Mouse (Mus musculus): ENCODE data around the gene Slk.
"Not testable (repeated sequence)": the region's sequence is repeated elsewhere in the genome, so short reads cannot be mapped to it uniquely, and the experiment has no call there.

The Slk gene

GRCm38 (mm10) chr19:47571981-47572380, 7.5 kb upstream of the Slk start:
- not testable (repeated sequence) for DNase-seq

GRCm38 (mm10) chr19:47573718-47574117, 5.8 kb upstream of the Slk start:
- DNase-seq: no peak

DNA sequence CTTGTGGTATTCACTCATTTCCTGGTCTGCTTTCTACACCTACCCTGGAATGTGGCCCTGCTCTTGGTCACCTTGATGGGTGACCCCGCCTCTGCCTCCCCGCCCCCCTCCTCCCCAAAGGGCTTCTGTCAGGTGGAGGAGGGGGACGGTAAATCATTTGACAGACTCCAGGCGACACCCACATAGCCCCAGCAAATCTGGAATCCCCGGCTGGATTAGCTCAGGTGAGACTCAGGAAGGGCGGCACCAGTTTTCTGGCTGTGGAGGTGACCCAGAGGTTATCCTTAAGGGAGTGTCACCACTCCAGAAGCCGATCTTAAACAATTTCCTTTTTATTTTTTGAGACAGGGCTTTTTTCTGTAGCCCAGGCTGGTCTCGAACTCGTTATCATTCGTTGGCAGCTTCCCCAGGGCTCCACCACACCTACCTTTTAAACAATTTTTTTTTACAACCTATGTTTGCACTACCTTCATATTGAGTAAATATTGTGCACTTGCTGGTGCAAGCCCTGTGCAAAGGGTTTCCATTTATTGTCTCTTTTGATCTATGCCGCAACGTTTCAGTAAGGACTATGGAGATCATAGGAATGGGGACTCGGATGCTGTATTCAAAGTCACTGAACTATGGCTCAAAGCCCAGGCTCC, 775 bp upstream of the Slk start:
- DNase-seq: peak; percentile 8 to 15

DNA sequence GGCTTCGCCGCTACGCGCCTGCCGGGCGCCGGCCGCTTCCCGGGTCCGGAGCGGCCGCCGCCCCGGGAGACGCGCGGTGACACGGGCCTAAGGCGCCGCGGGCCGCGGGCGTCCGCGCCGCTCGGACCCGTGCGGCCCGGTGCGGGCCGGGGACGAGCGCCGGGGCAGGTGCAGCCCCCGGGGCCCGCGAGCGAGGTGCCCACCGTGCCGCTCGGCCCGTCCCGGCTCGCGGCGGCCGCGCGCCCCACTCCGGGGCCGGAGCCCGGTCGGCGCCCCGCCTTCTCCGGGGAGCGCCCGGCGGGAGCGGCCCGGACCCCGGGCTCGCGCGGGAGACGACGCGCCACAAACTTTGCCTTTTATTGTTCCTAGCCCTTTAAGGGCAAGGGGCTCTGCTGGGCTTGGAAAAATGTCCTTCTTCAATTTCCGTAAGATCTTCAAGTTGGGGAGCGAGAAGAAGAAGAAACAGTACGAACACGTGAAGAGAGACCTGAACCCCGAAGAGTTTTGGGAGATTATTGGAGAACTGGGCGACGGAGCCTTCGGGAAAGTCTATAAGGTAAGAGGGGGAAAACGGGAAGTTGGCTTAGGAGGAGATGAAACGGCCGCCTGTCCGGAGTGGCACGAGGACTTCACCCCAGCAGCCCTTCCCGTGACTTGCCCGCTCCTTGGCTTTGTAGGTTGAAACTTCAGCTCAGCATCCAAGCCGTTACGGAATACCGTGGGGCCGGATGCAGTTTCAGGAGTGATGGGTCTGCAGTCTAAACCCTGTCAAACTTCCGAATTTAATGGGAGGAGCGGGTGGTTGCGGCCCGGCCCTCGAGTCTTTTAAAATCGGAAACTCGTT, 532 bp downstream of the Slk start:
- DNase-seq: peak; percentile 15 to 23

DNA sequence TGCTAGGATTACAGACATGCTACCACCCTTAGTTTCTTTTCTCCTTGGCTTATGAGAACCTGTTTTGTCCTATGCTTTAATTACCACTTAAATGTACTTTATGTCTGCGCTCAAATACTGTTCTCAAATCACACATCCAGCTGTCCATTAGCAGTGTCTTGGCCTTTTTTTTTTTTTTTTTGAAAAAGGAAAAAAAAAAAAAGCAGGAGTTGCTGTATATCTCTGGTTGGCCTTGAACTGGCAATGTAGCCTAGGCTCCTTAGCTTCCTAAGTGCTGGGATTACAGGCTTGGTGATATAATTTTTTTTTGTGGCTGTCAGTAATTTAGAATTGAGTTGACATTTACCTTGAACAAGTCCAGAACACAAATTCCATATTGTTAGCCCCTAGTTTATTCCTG, 6.3 kb downstream of the Slk start:
- no peak for DNase-seq

DNA sequence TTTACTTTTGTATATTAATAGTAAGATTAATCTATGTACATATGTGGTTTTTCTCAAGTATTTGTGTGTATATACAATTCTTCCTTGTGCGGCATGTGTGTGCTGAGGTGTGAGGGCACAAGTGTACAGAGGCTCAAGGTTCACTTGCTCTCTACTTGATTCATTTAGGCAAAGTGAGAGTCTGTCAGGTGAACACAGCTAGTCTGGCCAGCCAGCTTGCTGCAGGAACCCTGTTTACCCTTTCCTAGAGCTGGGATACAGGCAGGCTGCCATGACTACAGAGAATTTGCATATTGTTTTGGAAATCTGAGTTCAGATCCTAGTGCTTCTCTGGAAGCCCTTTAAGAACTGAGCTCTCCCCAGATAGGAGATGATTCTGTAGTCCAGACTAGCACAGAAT, 7.5 kb downstream of the Slk start:
- DNase-seq: no peak

GRCm38 (mm10) chr19:47608513-47608912, 29.0 kb downstream of the Slk start:
- DNase-seq: no peak

GRCm38 (mm10) chr19:47613442-47613841, 34.0 kb downstream of the Slk start:
- no peak for DNase-seq

GRCm38 (mm10) chr19:47621478-47621877, 42.0 kb downstream of the Slk start:
- no peak for DNase-seq

DNA sequence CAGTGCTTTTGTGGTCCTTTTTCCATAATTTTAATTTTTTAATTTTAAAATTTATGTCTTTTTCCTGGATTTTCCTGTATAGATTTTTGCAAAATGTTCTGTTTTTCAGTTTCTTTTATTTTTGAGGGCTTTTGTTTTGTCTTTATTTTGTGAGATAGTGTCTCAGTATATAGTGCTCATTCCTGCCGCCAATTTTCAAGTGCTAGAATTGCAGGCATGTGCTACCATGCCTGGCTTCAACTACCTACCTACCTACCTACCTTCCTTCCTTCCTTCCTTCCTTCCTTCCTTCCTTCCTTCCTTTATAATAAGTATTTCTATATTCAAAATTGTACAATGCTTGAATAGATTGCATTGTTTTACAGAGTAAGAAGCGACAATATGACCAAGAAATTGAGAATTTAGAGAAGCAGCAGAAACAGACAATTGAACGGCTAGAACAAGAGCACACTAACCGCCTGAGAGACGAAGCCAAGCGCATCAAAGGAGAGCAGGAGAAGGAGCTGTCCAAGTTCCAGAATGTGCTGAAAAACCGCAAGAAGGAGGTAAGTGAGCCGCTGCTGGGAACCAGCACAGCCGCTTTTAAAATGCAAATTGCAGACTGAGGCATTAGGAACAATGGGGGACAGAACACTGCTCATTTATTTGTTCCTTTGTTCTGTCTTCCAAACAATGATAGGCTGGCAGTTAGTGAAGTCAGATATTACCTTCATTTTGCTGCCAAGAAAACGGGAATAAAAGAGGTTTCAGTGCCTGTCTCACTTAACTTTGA, 45.6 kb downstream of the Slk start:
- no peak for DNase-seq

- DNase-seq: no peak
Measured at GRCm38 (mm10) chr19:47627450-47627849, 48.0 kb downstream of the Slk start.

- no peak for DNase-seq
Measured at GRCm38 (mm10) chr19:47629068-47629467, 49.6 kb downstream of the Slk start.

DNA sequence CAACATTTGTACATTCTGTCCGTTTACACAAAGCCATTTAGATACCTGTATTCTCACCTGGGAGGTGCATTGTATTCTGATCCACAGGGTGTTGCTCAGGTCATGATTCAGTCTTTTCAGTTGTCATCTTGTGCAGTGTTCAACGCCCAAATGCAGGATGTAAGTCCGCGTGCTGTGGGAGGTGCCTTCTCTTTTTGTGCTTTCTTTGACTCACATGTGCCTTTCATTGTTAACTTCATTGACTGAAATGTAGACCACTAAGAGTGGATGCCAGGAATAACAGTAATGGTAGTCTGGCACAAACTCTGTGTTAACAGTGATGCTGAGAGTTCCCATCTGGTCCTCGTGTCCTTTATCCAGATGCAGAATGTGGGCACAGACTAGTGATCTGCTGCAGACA, 50.9 kb downstream of the Slk start:
- no peak for DNase-seq

- DNase-seq: no peak
Measured at GRCm38 (mm10) chr19:47631799-47632198, 52.3 kb downstream of the Slk start.

DNA sequence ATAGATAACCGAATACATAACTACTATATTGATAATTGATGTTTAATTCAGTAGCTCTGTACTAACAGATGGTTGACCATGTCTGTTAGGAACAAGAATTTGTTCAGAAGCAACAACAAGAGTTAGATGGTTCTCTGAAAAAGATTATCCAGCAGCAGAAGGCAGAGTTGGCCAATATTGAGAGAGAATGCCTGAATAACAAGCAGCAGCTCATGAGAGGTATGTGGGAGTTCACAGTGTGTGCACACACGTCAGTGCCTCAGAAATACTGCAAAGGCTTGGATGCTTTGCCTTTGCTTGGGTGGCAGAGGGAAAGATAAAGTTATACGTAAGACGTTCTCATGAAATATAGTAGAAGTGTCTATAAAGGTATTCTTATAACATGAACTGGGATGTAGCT, 55.9 kb downstream of the Slk start:
- DNase-seq: no peak

GRCm38 (mm10) chr19:47643910-47644309, 64.4 kb downstream of the Slk start:
- DNase-seq: no peak

DNA sequence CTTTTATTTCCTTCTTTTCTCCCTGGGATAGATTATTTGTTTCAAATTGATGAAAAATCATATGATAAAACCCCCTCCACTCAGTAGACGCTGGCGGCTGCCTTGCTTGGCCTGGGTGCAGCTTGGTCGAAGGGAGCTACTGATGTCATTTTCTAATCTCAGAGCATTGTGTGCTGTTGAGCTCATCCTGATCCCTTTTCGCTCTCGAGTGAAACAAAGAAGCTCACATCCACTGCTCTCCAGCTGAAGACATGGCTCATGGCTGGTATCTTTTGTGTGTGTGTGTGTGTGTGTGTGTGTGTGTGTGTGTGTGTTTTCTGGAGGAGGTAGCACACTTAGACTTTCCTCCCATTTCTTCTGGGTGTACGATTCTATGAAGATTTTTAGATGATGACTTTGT, 66.1 kb downstream of the Slk start:
- DNase-seq: no peak

- DNase-seq: no peak
Measured at GRCm38 (mm10) chr19:47646508-47647120, 67.1 kb downstream of the Slk start.

DNA sequence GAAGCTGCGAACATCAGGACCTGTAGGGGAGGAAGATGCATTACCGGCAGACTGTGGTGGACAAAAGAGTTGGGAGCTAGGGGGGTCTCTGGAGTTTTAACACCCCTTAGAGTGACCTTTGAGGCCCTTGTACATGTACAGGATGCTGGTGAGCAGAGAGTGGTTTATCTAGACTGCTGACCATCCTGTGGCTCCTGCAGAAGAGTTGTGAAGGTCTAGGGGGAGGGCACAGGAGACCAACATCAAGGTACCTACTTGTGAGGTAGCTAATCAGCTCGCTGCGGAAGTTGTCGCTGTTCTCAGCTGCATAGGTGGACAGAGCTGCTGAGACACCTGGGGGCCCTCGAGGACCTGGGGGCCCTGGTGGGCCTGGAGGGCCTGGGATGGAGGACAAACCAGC, 69.6 kb downstream of the Slk start:
- DNase-seq: no peak

- DNase-seq: no peak
Measured at GRCm38 (mm10) chr19:47650366-47651159, 71.1 kb downstream of the Slk start.

- no peak for DNase-seq
Measured at GRCm38 (mm10) chr19:47651160-47651480, 71.6 kb downstream of the Slk start.

- no peak for DNase-seq
Measured at GRCm38 (mm10) chr19:47652255-47652654, 72.8 kb downstream of the Slk start.

DNA sequence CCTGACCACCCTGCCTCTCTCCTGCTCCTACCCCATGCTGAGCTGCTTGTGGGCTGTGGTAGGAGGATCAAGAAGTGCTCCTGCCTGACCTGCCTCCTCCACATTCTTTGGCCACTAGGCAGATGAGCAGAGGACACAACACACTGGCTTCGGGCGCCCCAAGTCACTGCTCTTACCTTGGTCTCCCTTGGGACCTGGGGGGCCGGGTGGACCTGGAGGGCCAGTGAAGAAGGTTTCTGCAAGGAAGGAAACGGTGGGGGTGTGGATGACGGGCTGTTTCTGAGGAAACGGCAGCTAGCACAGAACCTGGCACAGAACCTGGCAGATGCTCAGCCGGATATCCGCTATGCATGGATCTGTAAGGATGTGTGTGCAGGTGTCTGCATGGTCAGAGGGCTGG, 73.7 kb downstream of the Slk start:
- no peak for DNase-seq

Data from thymus, adult 18-20 months (tissue).